Mouse (Mus musculus) midbrain, embryonic 11.5 days (tissue): ENCODE data around the gene Nos1. TPM values are rescaled to one million over a fixed set of nuclear protein-coding genes. Genes with fewer than 3 reads are reported as not detected.

Experiments
- ATAC-seq: fragments of 200-750 bp; cut with Nextera tagmentation; 2 replicates; pipeline ENCODE4 v1.8.0; 2017; ENCODE audit warnings: moderate TSS enrichment, moderate library complexity; ENCODE audit not compliant: low FRiP score
- DNase-seq: peaks from one replicate; pipeline ENCODE4 v3.0.0; 2015; ENCODE audit warnings: low spot score; ENCODE audit errors: missing footprints
- H3K27ac ChIP-seq: fragments of 300-500 bp; sonication (generic); 2 replicates; pipeline ENCODE4 v1.5.1; 2014; ENCODE audit warnings: low read depth, low read length
- H3K27me3 ChIP-seq: fragments of 300-500 bp; sonication (generic); 2 replicates; pipeline ENCODE4 v1.6.1; 2014; ENCODE audit warnings: mild to moderate bottlenecking, low read length, moderate library complexity, mixed read lengths; ENCODE audit not compliant: control insufficient read depth, insufficient read depth
- H3K36me3 ChIP-seq: fragments of 300-500 bp; sonication (generic); 2 replicates; pipeline ENCODE4 v1.6.1; 2014; ENCODE audit warnings: mild to moderate bottlenecking, low read length, moderate library complexity, mixed read lengths; ENCODE audit not compliant: control insufficient read depth, insufficient read depth
- H3K4me1 ChIP-seq: fragments of 300-500 bp; sonication (generic); 2 replicates; pipeline ENCODE4 v1.6.1; 2014; ENCODE audit warnings: low read length; ENCODE audit not compliant: control insufficient read depth, insufficient read depth
- H3K4me2 ChIP-seq: fragments of 300-500 bp; sonication (generic); 2 replicates; pipeline ENCODE4 v1.6.1; 2014; ENCODE audit warnings: mild to moderate bottlenecking, moderate library complexity
- H3K4me3 ChIP-seq: fragments of 300-500 bp; sonication (generic); 2 replicates; pipeline ENCODE4 v1.5.1; 2014; ENCODE audit warnings: low read depth, low read length
- H3K9ac ChIP-seq: fragments of 300-500 bp; sonication (generic); 2 replicates; pipeline ENCODE4 v1.6.1; 2014; ENCODE audit warnings: low read length
- H3K9me3 ChIP-seq: fragments of 300-500 bp; sonication (generic); 2 replicates; pipeline ENCODE4 v1.6.1; 2016; ENCODE audit warnings: low read length; ENCODE audit not compliant: control insufficient read depth
- WGBS: fragments of 180-500 bp; shearing (Covaris S2); extraction: QIAGEN DNeasy Blood & Tissue Kit; methylation state at CpG from one replicate; pipeline ENCODE4 v1.1.7; 2014; 5-methylcytosine and 5-hydroxymethylcytosine counted together
- polyA plus RNA-seq: library from polyadenylated mRNA; unstranded; fragments of >200 nt; fragmentation: Nextera tagmentation; extraction: Ambion mirVana; gene quantifications from 2 replicates; pipeline ENCODE4 v1.2.1, GENCODE M21; 2014

The Nos1 gene
- polyA plus RNA-seq, 1 experiment from 2014 or later: 0.22 TPM

DNA sequence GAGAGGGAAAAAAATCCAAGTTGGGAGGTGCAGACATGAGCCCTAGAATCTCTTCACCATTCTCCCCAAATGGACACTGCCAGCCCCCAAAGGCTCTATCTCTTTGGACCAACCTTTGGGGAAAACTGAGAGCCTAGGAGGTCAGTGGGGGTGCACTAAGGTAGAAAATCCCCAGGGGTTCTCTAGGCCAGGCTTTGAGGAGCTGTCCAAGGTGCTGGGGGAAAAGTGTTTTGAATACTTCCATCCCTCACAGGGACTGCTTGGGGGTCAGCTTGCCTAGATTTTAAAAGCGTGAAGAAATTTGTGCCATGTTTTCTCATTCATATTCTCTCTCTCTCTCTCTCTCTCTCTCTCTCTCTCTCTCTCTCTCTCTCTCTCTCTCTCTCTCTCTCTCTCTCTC lies 63.8 kb downstream of the Nos1 start:
- Histone ChIP-seq H3K4me1 (peaks cover 9% of the 10 kb centered on the region), H3K36me3 (no peaks in the 10 kb centered on the region), H3K27ac (no peak overlapping the region), H3K4me2 (no peak overlapping the region), H3K9ac (no peak overlapping the region), H3K9me3 (no peaks in the 10 kb centered on the region), H3K4me3 (no peak overlapping the region), H3K27me3 (peaks cover 36% of the 10 kb centered on the region)
- no peak for DNase-seq
- no peak for ATAC-seq
- WGBS: 21% methylated on average over 1 of the region's 1 CpGs

DNA sequence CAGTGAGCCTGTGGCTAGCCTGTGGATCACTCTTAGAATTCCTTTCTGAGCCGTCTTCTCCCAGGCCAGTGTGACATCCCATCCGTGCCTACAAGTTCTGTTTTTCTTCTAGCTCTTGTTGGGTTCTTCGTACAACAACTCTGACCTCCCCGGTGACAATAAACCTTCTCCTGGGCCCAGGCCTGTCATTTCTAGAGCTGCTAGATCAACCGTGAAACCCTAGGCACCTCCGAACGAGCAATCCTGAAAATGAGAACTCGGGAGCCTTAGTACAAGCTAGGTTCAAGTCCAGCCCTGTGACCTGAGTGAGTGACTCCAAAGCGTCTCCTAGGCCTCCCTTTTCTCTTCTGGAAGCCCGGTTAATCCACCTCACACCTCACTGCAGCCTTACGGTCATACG lies 69.6 kb downstream of the Nos1 start:
- ATAC-seq: no peak
- 80% methylated on average over 12 of the region's 12 CpGs for WGBS

DNA sequence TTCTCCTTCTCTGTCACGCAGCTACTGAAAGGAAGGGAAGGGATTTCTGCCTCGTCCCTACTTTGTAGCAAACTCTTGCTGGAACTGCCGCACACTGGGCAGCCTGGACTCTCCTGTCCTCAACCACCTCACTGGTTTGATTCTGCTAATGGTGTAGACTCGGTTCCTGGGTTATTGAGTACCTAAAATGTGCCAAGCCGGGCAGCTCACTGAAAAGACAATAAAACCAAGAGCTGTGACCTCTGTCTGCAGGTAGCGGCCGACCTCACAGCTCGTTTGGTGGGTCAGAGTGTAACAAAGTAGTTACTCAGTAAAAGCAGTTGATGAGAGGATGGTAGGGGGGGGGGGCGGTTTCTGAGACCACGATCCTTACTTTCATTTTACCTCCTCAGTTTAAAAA lies 72.9 kb downstream of the Nos1 start:
- Histone ChIP-seq H3K27me3 (no peaks in the 10 kb centered on the region), H3K36me3 (no peaks in the 10 kb centered on the region), H3K27ac (no peak overlapping the region), H3K9ac (no peak overlapping the region), H3K4me3 (no peak overlapping the region), H3K9me3 (no peaks in the 10 kb centered on the region), H3K4me2 (no peak overlapping the region), H3K4me1 (no peaks in the 10 kb centered on the region)
- no peak for DNase-seq
- no peak for ATAC-seq
- 76% methylated on average over 10 of the region's 10 CpGs for WGBS

More for the DNA sequence above, 69.6 kb downstream of the Nos1 start:
- no peaks in the 10 kb centered on the region for H3K36me3 ChIP-seq
- DNase-seq: no peak
- no peak overlapping the region for H3K4me3 ChIP-seq
- no peak overlapping the region for H3K9ac ChIP-seq
- H3K27ac ChIP-seq: no peak overlapping the region
- H3K4me2 ChIP-seq: no peak overlapping the region
- no peaks in the 10 kb centered on the region for H3K27me3 ChIP-seq
- no peaks in the 10 kb centered on the region for H3K4me1 ChIP-seq
- no peaks in the 10 kb centered on the region for H3K9me3 ChIP-seq

DNA sequence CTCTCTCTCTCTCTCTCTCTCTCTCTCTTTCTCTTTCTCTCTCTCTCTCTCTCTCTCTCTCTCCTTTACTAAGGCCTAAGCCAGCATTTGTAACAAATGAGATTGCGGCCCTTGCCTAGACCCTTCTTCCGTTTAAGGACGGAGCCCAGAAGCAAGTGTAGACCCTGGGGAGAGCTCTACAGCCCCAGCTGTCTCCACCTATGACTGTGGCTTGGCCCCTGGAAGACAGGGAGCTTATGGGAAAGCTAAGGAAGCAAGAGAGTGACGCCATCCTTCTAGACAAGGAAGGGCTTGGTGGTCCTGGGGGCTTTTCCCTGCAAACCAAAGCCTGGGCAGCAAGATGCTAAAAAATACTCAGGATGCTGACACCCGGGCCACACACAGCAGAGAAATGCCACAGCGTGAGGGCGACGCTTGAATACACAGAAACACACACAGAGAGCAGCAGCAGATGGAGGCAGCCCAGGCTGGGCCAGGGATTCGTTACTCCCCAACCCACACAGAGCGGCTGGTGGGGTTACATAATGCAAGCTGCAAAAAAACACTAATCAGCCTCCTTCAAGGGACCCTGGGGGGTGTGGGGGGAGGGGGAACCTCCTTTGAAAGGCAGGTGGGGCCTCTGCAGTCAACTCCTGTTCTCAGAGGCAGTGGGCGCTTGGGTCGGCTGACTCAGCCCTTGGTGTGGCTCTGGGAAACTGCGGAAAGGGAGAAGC lies 83.9 kb downstream of the Nos1 start:
- peak overlapping the region; percentile 33; the same call in 1 of the 2 replicates for H3K9ac ChIP-seq
- H3K27ac ChIP-seq: no peak overlapping the region; the same call in 1 of the 2 replicates
- DNase-seq: peak; percentile 89
- peak; percentile 38; the same call in 1 of the 2 replicates for ATAC-seq
- H3K4me3 ChIP-seq: no peak overlapping the region
- H3K4me2 ChIP-seq: no peak overlapping the region
- H3K36me3 ChIP-seq: no peaks in the 10 kb centered on the region
- 11% methylated on average over 12 of the region's 13 CpGs for WGBS
- no peaks in the 10 kb centered on the region for H3K27me3 ChIP-seq
- peaks cover 9% of the 10 kb centered on the region for H3K4me1 ChIP-seq
- H3K9me3 ChIP-seq: no peaks in the 10 kb centered on the region

DNA sequence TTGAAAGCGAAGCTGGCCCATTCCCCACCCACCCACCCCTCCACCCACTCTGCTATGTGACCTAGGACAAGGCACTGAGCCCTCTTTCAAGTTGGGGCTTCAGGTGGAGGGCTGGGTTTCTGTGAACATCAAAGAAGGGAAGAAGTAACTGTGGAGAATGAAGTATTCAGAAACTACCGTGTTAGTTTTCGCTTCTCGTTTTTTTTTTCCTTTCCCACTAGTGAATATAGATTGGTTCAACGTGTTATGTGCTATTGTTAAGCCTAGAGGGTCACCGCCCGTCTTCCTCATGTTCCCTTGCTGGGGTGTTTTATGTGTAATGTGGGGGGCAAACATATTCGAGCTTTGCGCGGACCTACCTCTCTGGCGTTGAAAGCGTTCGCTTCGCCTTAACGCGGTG lies 85.0 kb downstream of the Nos1 start:
- H3K9ac ChIP-seq: no peak overlapping the region
- H3K4me1 ChIP-seq: peaks cover 9% of the 10 kb centered on the region
- H3K36me3 ChIP-seq: no peaks in the 10 kb centered on the region
- no peak overlapping the region for H3K4me2 ChIP-seq
- no peaks in the 10 kb centered on the region for H3K9me3 ChIP-seq
- 67% methylated on average over 16 of the region's 16 CpGs for WGBS
- no peaks in the 10 kb centered on the region for H3K27me3 ChIP-seq
- DNase-seq (no peak), ATAC-seq (no peak)
- no peak overlapping the region for H3K27ac ChIP-seq
- no peak overlapping the region for H3K4me3 ChIP-seq

DNA sequence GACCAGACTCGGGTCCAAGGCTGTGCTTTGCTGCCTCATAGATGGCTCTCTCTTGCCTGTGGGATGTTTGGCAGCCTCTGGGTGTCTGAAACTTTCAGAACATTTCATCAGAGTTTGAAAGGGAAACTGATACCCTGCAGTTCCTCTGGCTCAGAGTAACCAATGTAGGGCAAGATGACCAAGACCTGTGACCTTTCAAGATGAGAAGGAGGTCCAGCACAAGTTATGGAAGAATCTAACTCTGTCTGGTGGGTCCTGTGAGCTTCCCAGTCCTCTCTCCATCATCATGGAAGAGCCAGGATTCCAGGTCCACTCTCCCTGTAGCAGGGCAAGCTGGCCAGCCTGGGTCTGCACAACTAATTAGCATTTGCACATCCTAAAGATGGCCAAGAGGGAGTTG lies 90.8 kb downstream of the Nos1 start:
- Histone ChIP-seq H3K27ac (no peak overlapping the region), H3K4me3 (no peak overlapping the region), H3K9me3 (no peaks in the 10 kb centered on the region), H3K9ac (no peak overlapping the region), H3K27me3 (no peaks in the 10 kb centered on the region), H3K4me2 (no peak overlapping the region), H3K36me3 (no peaks in the 10 kb centered on the region), H3K4me1 (no peaks in the 10 kb centered on the region)
- no peak for ATAC-seq
- no peak for DNase-seq
- WGBS: 79% methylated on average over 1 of the region's 1 CpGs

DNA sequence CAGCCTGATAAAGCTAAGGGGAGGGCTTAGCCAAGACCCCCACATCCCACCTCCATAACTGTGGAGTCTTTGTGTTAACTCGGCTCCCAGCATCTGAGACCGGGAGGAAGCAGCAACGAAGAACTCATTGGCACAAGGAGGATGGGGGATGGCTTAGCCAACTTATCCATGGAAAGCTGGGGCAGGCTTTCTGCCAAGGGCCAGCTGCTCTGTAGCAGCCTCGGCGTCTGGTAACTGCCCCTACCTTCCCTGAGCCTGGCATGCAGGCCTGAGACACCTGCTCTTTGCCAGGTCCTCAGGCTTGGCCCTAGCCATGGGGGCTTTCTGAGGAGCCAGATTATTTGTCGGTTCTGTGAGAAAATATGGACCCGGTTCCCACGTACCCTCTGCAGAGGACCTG lies 93.0 kb downstream of the Nos1 start:
- Histone ChIP-seq H3K36me3 (no peaks in the 10 kb centered on the region), H3K4me2 (no peak overlapping the region), H3K4me3 (no peak overlapping the region), H3K27me3 (no peaks in the 10 kb centered on the region), H3K27ac (no peak overlapping the region), H3K9ac (no peak overlapping the region), H3K9me3 (no peaks in the 10 kb centered on the region), H3K4me1 (no peaks in the 10 kb centered on the region)
- DNase-seq: no peak
- 90% methylated on average over 8 of the region's 8 CpGs for WGBS
- no peak for ATAC-seq

DNA sequence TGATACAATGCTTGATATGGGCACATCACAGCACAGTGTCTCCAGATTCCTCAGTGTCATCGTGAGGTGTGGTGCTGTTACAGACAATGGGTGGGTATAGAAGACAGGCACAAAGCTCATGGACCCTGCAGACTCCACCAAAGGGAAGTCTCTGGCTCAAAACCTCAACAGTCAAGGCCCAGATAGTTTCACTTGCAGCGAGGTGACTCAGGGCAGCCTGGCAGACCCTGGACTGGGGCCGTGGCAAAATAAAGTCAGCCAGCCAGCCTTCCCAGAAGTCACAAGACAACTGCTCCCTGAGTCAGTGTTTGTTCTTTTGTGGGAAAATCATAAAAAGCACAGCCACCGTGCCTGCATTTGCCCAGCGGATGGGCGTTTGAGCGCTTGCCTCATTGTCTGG lies 93.4 kb downstream of the Nos1 start:
- WGBS: 84% methylated on average over 7 of the region's 7 CpGs
- no peak for ATAC-seq

DNA sequence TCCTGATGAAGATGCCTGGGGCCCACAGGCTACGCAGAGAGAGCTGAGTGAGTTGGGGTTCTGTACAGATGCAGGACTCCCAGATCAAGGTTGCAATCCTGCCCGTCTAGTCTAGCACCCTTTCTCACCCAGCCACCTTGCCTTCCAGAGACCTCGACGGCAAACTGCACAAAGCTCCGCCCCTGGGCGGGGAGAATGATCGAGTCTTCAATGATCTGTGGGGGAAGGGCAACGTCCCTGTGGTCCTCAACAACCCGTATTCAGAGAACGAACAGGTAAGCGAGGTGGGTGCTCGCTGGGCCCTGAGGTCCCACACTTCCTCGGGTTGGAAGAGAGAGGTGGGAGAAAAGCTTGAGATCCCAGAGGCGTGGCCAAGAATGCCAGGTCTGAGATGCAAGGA lies 98.3 kb downstream of the Nos1 start:
- H3K27ac ChIP-seq: no peak overlapping the region
- no peak for ATAC-seq
- no peaks in the 10 kb centered on the region for H3K27me3 ChIP-seq
- no peaks in the 10 kb centered on the region for H3K36me3 ChIP-seq
- WGBS: 54% methylated on average over 14 of the region's 14 CpGs
- no peaks in the 10 kb centered on the region for H3K4me1 ChIP-seq
- H3K9me3 ChIP-seq: no peaks in the 10 kb centered on the region
- no peak overlapping the region for H3K4me2 ChIP-seq
- DNase-seq: no peak
- no peak overlapping the region for H3K4me3 ChIP-seq
- no peak overlapping the region for H3K9ac ChIP-seq

More for the DNA sequence above, 93.4 kb downstream of the Nos1 start:
- no peak overlapping the region for H3K27ac ChIP-seq
- no peak overlapping the region for H3K4me2 ChIP-seq
- no peaks in the 10 kb centered on the region for H3K27me3 ChIP-seq
- no peaks in the 10 kb centered on the region for H3K36me3 ChIP-seq
- DNase-seq: no peak
- no peaks in the 10 kb centered on the region for H3K4me1 ChIP-seq
- no peak overlapping the region for H3K4me3 ChIP-seq
- H3K9ac ChIP-seq: no peak overlapping the region
- no peaks in the 10 kb centered on the region for H3K9me3 ChIP-seq
